In the genomic region with DNA sequence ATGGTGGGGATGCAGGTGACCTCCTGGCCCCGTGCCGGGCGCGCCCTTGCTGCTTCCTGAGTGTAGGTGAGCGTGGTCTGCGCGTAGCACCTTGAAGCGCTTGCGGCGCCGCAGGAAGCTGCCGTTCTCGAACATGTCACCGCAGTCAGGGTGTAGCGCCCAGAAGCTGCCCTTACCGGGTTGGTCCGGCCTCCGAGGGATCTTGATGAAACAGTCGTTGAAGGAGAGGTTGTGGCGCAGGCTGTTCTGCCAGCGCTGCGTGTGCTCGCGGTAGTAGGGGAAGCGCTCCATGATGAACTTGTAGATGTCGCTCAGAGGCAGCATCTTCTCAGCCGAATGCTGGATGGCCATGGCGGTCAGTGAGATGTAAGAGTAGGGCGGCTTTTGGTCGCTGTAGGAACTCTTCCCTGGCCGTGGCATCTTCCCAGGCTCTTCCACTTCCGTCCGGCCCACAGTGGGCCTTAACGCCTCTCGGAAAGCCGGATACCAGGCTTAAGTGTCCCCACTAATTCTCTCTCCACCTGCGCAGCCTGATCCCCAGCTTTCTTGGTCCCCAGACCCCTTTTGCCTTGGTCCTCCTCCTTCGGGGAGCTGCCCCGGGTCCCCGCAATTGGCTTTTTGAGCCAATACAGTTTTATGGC, we compare ENCODE assay signal across 8 mouse cellular contexts. TPM values are rescaled to one million over a fixed set of nuclear protein-coding genes. Genes with fewer than 3 reads are reported as not detected.
DNase-seq lines count a peak whose midpoint lies in the region; ATAC-seq and TF ChIP-seq lines count a peak whose summit lies in the region.
"Had no signal": no experiment of that assay in that cellular context is flagged by ENCODE, and none has a peak within 500 bp of the region (broad histone marks: within the 10 kb centered on the region; RNA-seq: fewer than 3 reads in every experiment).

A gene (minus strand): TSS at position 585 of the 641 bp plus-strand sequence.

- no peaks in the 10 kb centered on the region for H3K9me3 ChIP-seq in lung, postnatal 0 days (ENCODE audit: low read length)
- no peaks in the 10 kb centered on the region for H3K9me3 ChIP-seq in embryonic facial prominence, embryonic 14.5 days (ENCODE audit: control insufficient read depth, low read length)
- no peaks in the 10 kb centered on the region for H3K9me3 ChIP-seq in intestine, embryonic 16.5 days (ENCODE audit: control insufficient read depth, low read length)
- H3K9me3 ChIP-seq in neural tube, embryonic 14.5 days (ENCODE audit: control insufficient read depth, low read length), result no peaks in the 10 kb centered on the region

- peaks cover 82% of the 10 kb centered on the region for H3K27me3 ChIP-seq in lung, postnatal 0 days (replicated peaks; ENCODE audit: insufficient read depth, low read length)
- H3K27me3 ChIP-seq in embryonic facial prominence, embryonic 14.5 days (replicated peaks; ENCODE audit: control insufficient read depth, insufficient read depth, low read length), result peaks cover 99% of the 10 kb centered on the region
- H3K27me3 ChIP-seq in intestine, embryonic 16.5 days (replicated peaks; ENCODE audit: control insufficient read depth, insufficient read depth, low read length), result peaks cover 93% of the 10 kb centered on the region
- H3K27me3 ChIP-seq in neural tube, embryonic 14.5 days (ENCODE audit: control insufficient read depth, insufficient read depth, low read length), result peaks cover 61% of the 10 kb centered on the region

- no peak for ATAC-seq in lung, postnatal 0 days
- ATAC-seq in embryonic facial prominence, embryonic 14.5 days (ENCODE audit: low read depth), result no peak
- 0 out of 2 replicates have a peak, but pooled peaks have one; percentile 5 for ATAC-seq in intestine, embryonic 16.5 days
- 0 out of 2 replicates have a peak, but pooled peaks have one; percentile 5 for ATAC-seq in neural tube, embryonic 14.5 days (ENCODE audit: low read depth)

- no peaks in the 10 kb centered on the region for H3K36me3 ChIP-seq in lung, postnatal 0 days (ENCODE audit: insufficient read depth, low read length)
- no peaks in the 10 kb centered on the region for H3K36me3 ChIP-seq in embryonic facial prominence, embryonic 14.5 days (ENCODE audit: control insufficient read depth, insufficient read depth, low read length)
- no peaks in the 10 kb centered on the region for H3K36me3 ChIP-seq in intestine, embryonic 16.5 days (ENCODE audit: control insufficient read depth, insufficient read depth, low read length)
- no peaks in the 10 kb centered on the region for H3K36me3 ChIP-seq in neural tube, embryonic 14.5 days (ENCODE audit: control insufficient read depth, insufficient read depth, low read length)

- 2% methylated on average over 40 of the region's 40 CpGs for WGBS in lung, postnatal 0 days
- 1% methylated on average over 38 of the region's 40 CpGs for WGBS in embryonic facial prominence, embryonic 14.5 days
- 1% methylated on average over 40 of the region's 40 CpGs for WGBS in intestine, embryonic 16.5 days
- WGBS in neural tube, embryonic 14.5 days, result under 1% methylated on average over 33 of the region's 40 CpGs

- no peak within 1 kb of the TSS for H3K9ac ChIP-seq in lung, postnatal 0 days (replicated peaks; ENCODE audit: low read depth)
- peak within 1 kb of the TSS; percentile 38; the same call in 1 of the 2 replicates for H3K9ac ChIP-seq in embryonic facial prominence, embryonic 14.5 days (ENCODE audit: low read depth, low read length)
- peak within 1 kb of the TSS; percentile 4; the same call in 1 of the 2 replicates for H3K9ac ChIP-seq in intestine, embryonic 16.5 days (ENCODE audit: low read depth, low read length)
- H3K9ac ChIP-seq in neural tube, embryonic 14.5 days (replicated peaks; ENCODE audit: low read depth, low read length), result 0 out of 2 replicates have a peak within 1 kb of the TSS, but pooled peaks have one; percentile 21

- no peak for TF ChIP-seq EP300 in lung, postnatal 0 days (IDR thresholded peaks at IDR 0.05)

- DNase-seq in lung, postnatal 0 days (ENCODE audit: low spot score), result no peak
- no peak for DNase-seq in lung, postnatal 36 days
- DNase-seq in embryonic facial prominence, embryonic 14.5 days (ENCODE audit: low spot score), result no peak
- DNase-seq in adrenal gland, postnatal 4 days (ENCODE audit: low spot score in 2 of 2), result no peak
- no peak for DNase-seq in spleen, adult 12 weeks (ENCODE audit: low spot score)

- peaks cover 20% of the 10 kb centered on the region for H3K4me1 ChIP-seq in lung, postnatal 0 days (ENCODE audit: insufficient read depth, low read depth, low read length)
- peaks cover 21% of the 10 kb centered on the region; the same call in 1 of the 2 replicates for H3K4me1 ChIP-seq in embryonic facial prominence, embryonic 14.5 days (ENCODE audit: control insufficient read depth, insufficient read depth, low read length)
- peaks cover 23% of the 10 kb centered on the region for H3K4me1 ChIP-seq in intestine, embryonic 16.5 days (ENCODE audit: control insufficient read depth, insufficient read depth, low read length)
- H3K4me1 ChIP-seq in neural tube, embryonic 14.5 days (ENCODE audit: control insufficient read depth, insufficient read depth, low read length), result peaks cover 10% of the 10 kb centered on the region

- H3K27ac ChIP-seq in lung, postnatal 0 days (ENCODE audit: low read length), result no peak within 1 kb of the TSS
- no peak within 1 kb of the TSS for H3K27ac ChIP-seq in embryonic facial prominence, embryonic 14.5 days (replicated peaks; ENCODE audit: low read depth, low read length)
- no peak within 1 kb of the TSS for H3K27ac ChIP-seq in intestine, embryonic 16.5 days (ENCODE audit: low read length)
- no peak within 1 kb of the TSS for H3K27ac ChIP-seq in neural tube, embryonic 14.5 days (ENCODE audit: low read depth, low read length)

- peak within 1 kb of the TSS; percentile 35 for H3K4me3 ChIP-seq in lung, postnatal 0 days (ENCODE audit: low read depth, low read length)
- peak within 1 kb of the TSS; percentile 43 for H3K4me3 ChIP-seq in embryonic facial prominence, embryonic 14.5 days (ENCODE audit: low read depth, low read length)
- peak within 1 kb of the TSS; percentile 47 for H3K4me3 ChIP-seq in intestine, embryonic 16.5 days (ENCODE audit: low read length)
- H3K4me3 ChIP-seq in neural tube, embryonic 14.5 days (ENCODE audit: low read depth, low read length), result peak within 1 kb of the TSS; percentile 34
- H3K4me3 ChIP-seq: erythroblast, embryonic 14.5 days had no signal

- peak within 1 kb of the TSS; percentile 68 for H3K4me2 ChIP-seq in lung, postnatal 0 days (replicated peaks; ENCODE audit: low read depth, low read length)
- H3K4me2 ChIP-seq in embryonic facial prominence, embryonic 14.5 days (ENCODE audit: low read depth, low read length), result peak within 1 kb of the TSS; percentile 81
- H3K4me2 ChIP-seq in intestine, embryonic 16.5 days (ENCODE audit: low read depth, low read length), result peak within 1 kb of the TSS; percentile 75
- H3K4me2 ChIP-seq in neural tube, embryonic 14.5 days (ENCODE audit: low read depth, low read length), result peak within 1 kb of the TSS; percentile 80

- TF ChIP-seq CTCF in lung, postnatal 0 days (IDR thresholded peaks at IDR 0.05), result no peak

RNA-seq across cellular contexts. Expression of the gene that starts here (rescaled TPM):
- not detected in 2 replicates for polyA plus RNA-seq in lung, postnatal 0 days (2015; fragmentation: Nextera tagmentation; extraction: Ambion mirVana)
- polyA plus RNA-seq in embryonic facial prominence, embryonic 14.5 days (2014; fragmentation: Nextera tagmentation; extraction: Ambion mirVana), result not detected in 2 replicates
- polyA plus RNA-seq in intestine, embryonic 16.5 days (2015; fragmentation: Nextera tagmentation; extraction: Ambion mirVana), result not detected in 2 replicates
- not detected in 2 replicates for polyA plus RNA-seq in neural tube, embryonic 14.5 days (2014; fragmentation: Nextera tagmentation; extraction: Ambion mirVana)
- not detected for total RNA-seq in adrenal gland, postnatal 4 days (2021)
- polyA plus RNA-seq: erythroblast, embryonic 14.5 days had no signal

Comparison
In these comparisons a context has a peak if more than half of its experiments do, and no peak if none do; other contexts are left out.
1. Peak in ATAC-seq, H3K4me3 ChIP-seq, H3K9ac ChIP-seq and H3K4me2 ChIP-seq in intestine, embryonic 16.5 days; RNA of the gene not detected or under 1 TPM.
2. Peak in ATAC-seq, H3K4me3 ChIP-seq, H3K9ac ChIP-seq and H3K4me2 ChIP-seq in neural tube, embryonic 14.5 days; RNA of the gene not detected or under 1 TPM.